In genomic region chr10:78016366-78016765, GRCm38 (mm10) we compare ENCODE assay signal across 27 mouse cellular contexts. TPM values are rescaled to one million over a fixed set of nuclear protein-coding genes. Genes with fewer than 3 reads are reported as not detected.
DNase-seq lines count a peak whose midpoint lies in the region; ATAC-seq lines count a peak whose summit lies in the region.
"Had no signal": no experiment of that assay in that cellular context is flagged by ENCODE, and none has a peak within 500 bp of the region (broad histone marks: within the 10 kb centered on the region; RNA-seq: fewer than 3 reads in every experiment).

No protein-coding gene starts in this region.

- H3K9ac ChIP-seq in kidney, embryonic 16.5 days (replicated peaks; ENCODE audit: low read length), result no peak overlapping the region
- no peak overlapping the region for H3K9ac ChIP-seq in midbrain, embryonic 11.5 days (ENCODE audit: low read length)
- H3K9ac ChIP-seq in midbrain, embryonic 14.5 days (replicated peaks; ENCODE audit: low read length), result no peak overlapping the region
- H3K9ac ChIP-seq: embryonic facial prominence, embryonic 15.5 days; forebrain, embryonic 15.5 days; heart, embryonic 12.5 days; limb, embryonic 12.5 days; liver, embryonic 14.5 days; lung, embryonic 15.5 days; midbrain, embryonic 15.5 days; neural tube, embryonic 12.5 days had no signal

- H3K4me1 ChIP-seq in kidney, embryonic 16.5 days (ENCODE audit: insufficient read depth, low read length), result no peaks in the 10 kb centered on the region
- H3K4me1 ChIP-seq in midbrain, embryonic 11.5 days (ENCODE audit: control insufficient read depth, insufficient read depth, low read length), result no peaks in the 10 kb centered on the region
- no peaks in the 10 kb centered on the region for H3K4me1 ChIP-seq in midbrain, embryonic 14.5 days (ENCODE audit: control insufficient read depth, insufficient read depth, low read length)
- peaks cover 3% of the 10 kb centered on the region; the same call in 1 of the 2 replicates for H3K4me1 ChIP-seq in embryonic facial prominence, embryonic 10.5 days
- H3K4me1 ChIP-seq: embryonic facial prominence, embryonic 15.5 days; limb, embryonic 12.5 days; neural tube, embryonic 12.5 days had no signal

- H3K4me3 ChIP-seq in kidney, embryonic 16.5 days (ENCODE audit: low read length), result no peak overlapping the region
- no peak overlapping the region for H3K4me3 ChIP-seq in midbrain, embryonic 11.5 days (ENCODE audit: low read depth, low read length)
- no peak overlapping the region for H3K4me3 ChIP-seq in midbrain, embryonic 14.5 days (replicated peaks; ENCODE audit: low read depth, low read length)
- H3K4me3 ChIP-seq in embryonic facial prominence, embryonic 10.5 days, result no peak overlapping the region
- H3K4me3 ChIP-seq: embryonic facial prominence, embryonic 15.5 days; forebrain, embryonic 15.5 days; heart, embryonic 12.5 days; hindbrain, embryonic 10.5 days; limb, embryonic 12.5 days; lung, embryonic 15.5 days; midbrain, embryonic 15.5 days; neural tube, embryonic 12.5 days had no signal

- no peaks in the 10 kb centered on the region for H3K36me3 ChIP-seq in kidney, embryonic 16.5 days (ENCODE audit: insufficient read depth, low read length)
- no peaks in the 10 kb centered on the region for H3K36me3 ChIP-seq in midbrain, embryonic 11.5 days (ENCODE audit: control insufficient read depth, insufficient read depth, low read length)
- H3K36me3 ChIP-seq in midbrain, embryonic 14.5 days (ENCODE audit: control insufficient read depth, insufficient read depth, low read length), result no peaks in the 10 kb centered on the region
- no peaks in the 10 kb centered on the region for H3K36me3 ChIP-seq in embryonic facial prominence, embryonic 10.5 days (replicated peaks)
- H3K36me3 ChIP-seq: embryonic facial prominence, embryonic 15.5 days; forebrain, embryonic 15.5 days; heart, embryonic 12.5 days; hindbrain, embryonic 10.5 days; limb, embryonic 12.5 days; lung, embryonic 15.5 days; midbrain, embryonic 15.5 days; neural tube, embryonic 12.5 days had no signal

- no peak overlapping the region for H3K4me2 ChIP-seq in kidney, embryonic 16.5 days (replicated peaks; ENCODE audit: low read depth, low read length)
- no peak overlapping the region for H3K4me2 ChIP-seq in midbrain, embryonic 11.5 days
- no peak overlapping the region for H3K4me2 ChIP-seq in midbrain, embryonic 14.5 days (ENCODE audit: low read length)
- H3K4me2 ChIP-seq: embryonic facial prominence, embryonic 15.5 days; forebrain, embryonic 15.5 days; heart, embryonic 12.5 days; limb, embryonic 12.5 days; lung, embryonic 15.5 days; midbrain, embryonic 15.5 days; neural tube, embryonic 12.5 days had no signal

- H3K9me3 ChIP-seq in kidney, embryonic 16.5 days (ENCODE audit: low read length), result no peaks in the 10 kb centered on the region
- H3K9me3 ChIP-seq in midbrain, embryonic 11.5 days (ENCODE audit: control insufficient read depth, low read length), result no peaks in the 10 kb centered on the region
- no peaks in the 10 kb centered on the region for H3K9me3 ChIP-seq in midbrain, embryonic 14.5 days (ENCODE audit: control insufficient read depth, low read length)
- H3K9me3 ChIP-seq in embryonic facial prominence, embryonic 10.5 days, result 0 out of 2 replicates have a peak, but pooled peaks cover 4% of the 10 kb centered on the region
- H3K9me3 ChIP-seq: embryonic facial prominence, embryonic 15.5 days; forebrain, embryonic 15.5 days; lung, embryonic 15.5 days; midbrain, embryonic 15.5 days; neural tube, embryonic 12.5 days had no signal

- peak; percentile 16 for DNase-seq in adrenal gland, postnatal 10 days
- DNase-seq in adrenal gland, adult 2 months, result no peak
- peak; percentile 49 for DNase-seq in kidney, adult 11 months
- DNase-seq in midbrain, embryonic 11.5 days (ENCODE audit: low spot score, missing footprints), result peak; percentile 39
- no peak for DNase-seq in midbrain, embryonic 14.5 days
- no peak for DNase-seq in embryonic facial prominence, embryonic 10.5 days (ENCODE audit: low spot score)
- DNase-seq: adrenal gland, postnatal 25 days; cerebellum, adult 9-10 months; layer of hippocampus, postnatal 36 days; lung, postnatal 36 days; right cerebral cortex, postnatal 14 days; spleen, adult 18-20 months; thymus, postnatal 36 days had no signal

- no peak overlapping the region for H3K27ac ChIP-seq in kidney, embryonic 16.5 days (ENCODE audit: low read length)
- H3K27ac ChIP-seq in midbrain, embryonic 11.5 days (ENCODE audit: low read depth, low read length), result no peak overlapping the region
- H3K27ac ChIP-seq in midbrain, embryonic 14.5 days (replicated peaks; ENCODE audit: low read depth, low read length), result no peak overlapping the region
- H3K27ac ChIP-seq in embryonic facial prominence, embryonic 10.5 days (replicated peaks), result no peak overlapping the region
- H3K27ac ChIP-seq: embryonic facial prominence, embryonic 15.5 days; forebrain, embryonic 15.5 days; hindbrain, embryonic 10.5 days; hindbrain, postnatal 0 days; kidney, postnatal 0 days; limb, embryonic 12.5 days; liver, embryonic 14.5 days; lung, embryonic 15.5 days; midbrain, embryonic 15.5 days; neural tube, embryonic 12.5 days had no signal

- no peaks in the 10 kb centered on the region for H3K27me3 ChIP-seq in kidney, embryonic 16.5 days (ENCODE audit: insufficient read depth, low read length)
- H3K27me3 ChIP-seq in midbrain, embryonic 11.5 days (ENCODE audit: control insufficient read depth, insufficient read depth, low read length), result no peaks in the 10 kb centered on the region
- no peaks in the 10 kb centered on the region for H3K27me3 ChIP-seq in midbrain, embryonic 14.5 days (ENCODE audit: control insufficient read depth, insufficient read depth, low read length)
- H3K27me3 ChIP-seq in embryonic facial prominence, embryonic 10.5 days (replicated peaks; ENCODE audit: low read depth, poor library complexity, severe bottlenecking), result no peaks in the 10 kb centered on the region
- H3K27me3 ChIP-seq: embryonic facial prominence, embryonic 15.5 days; forebrain, embryonic 15.5 days; lung, embryonic 15.5 days; midbrain, embryonic 15.5 days; neural tube, embryonic 12.5 days had no signal

- WGBS in kidney, embryonic 16.5 days, result 62% methylated on average over 5 of the region's 5 CpGs
- whole genome bisulfite sequencing in midbrain, embryonic 11.5 days, result 63% methylated on average over 5 of the region's 5 CpGs
- WGBS in midbrain, embryonic 14.5 days, result 53% methylated on average over 5 of the region's 5 CpGs
- WGBS in embryonic facial prominence, embryonic 10.5 days, result 54% methylated on average over 5 of the region's 5 CpGs

- no peak for ATAC-seq in kidney, embryonic 16.5 days (ENCODE audit: low FRiP score, low TSS enrichment)
- no peak for ATAC-seq in midbrain, embryonic 11.5 days (ENCODE audit: low FRiP score)
- ATAC-seq in midbrain, embryonic 14.5 days (ENCODE audit: low FRiP score, low TSS enrichment), result no peak
- ATAC-seq: forebrain, embryonic 15.5 days; midbrain, embryonic 15.5 days had no signal

RNA-seq across cellular contexts. Expression of gene Pfkl, which starts 6.5 kb away (rescaled TPM):
- total RNA-seq in adrenal gland, postnatal 10 days (2021), result 100 to 1,000 TPM; 142 to 172 TPM
- 100 to 1,000 TPM; 128 to 145 TPM for total RNA-seq in adrenal gland, adult 2 months (2021)
- 122 and 138 TPM in 2 replicates for polyA plus RNA-seq in adrenal gland, adult 2 months (2012; rRNA removed)
- 190 and 194 TPM in 2 replicates for polyA plus RNA-seq in kidney, embryonic 16.5 days (2015; fragmentation: Nextera tagmentation; extraction: Ambion mirVana)
- 96.9 and 103 TPM in 2 replicates for polyA plus RNA-seq in midbrain, embryonic 11.5 days (2014; fragmentation: Nextera tagmentation; extraction: Ambion mirVana)
- 88.0 and 97.8 TPM in 2 replicates for polyA plus RNA-seq in midbrain, embryonic 14.5 days (2014; fragmentation: Nextera tagmentation; extraction: Ambion mirVana)
- 234 and 275 TPM in 2 replicates for polyA plus RNA-seq in embryonic facial prominence, embryonic 10.5 days (2016; fragmentation: Nextera tagmentation; extraction: Ambion mirVana)

RNA-seq across cellular contexts. Expression of gene Dnmt3l, which starts 25.4 kb away (rescaled TPM):
- 1 to 10 TPM; 2.4 to 6.4 TPM for total RNA-seq in adrenal gland, postnatal 10 days (2021)
- 10 to 100 TPM; 23.2 to 29.5 TPM for total RNA-seq in adrenal gland, adult 2 months (2021)
- 14.6 and 15.5 TPM in 2 replicates for polyA plus RNA-seq in adrenal gland, adult 2 months (2012; rRNA removed)
- polyA plus RNA-seq in kidney, embryonic 16.5 days (2015; fragmentation: Nextera tagmentation; extraction: Ambion mirVana), result 0.49 and 1.2 TPM in 2 replicates
- not detected in 2 replicates for polyA plus RNA-seq in midbrain, embryonic 11.5 days (2014; fragmentation: Nextera tagmentation; extraction: Ambion mirVana)
- not detected in 2 replicates for polyA plus RNA-seq in midbrain, embryonic 14.5 days (2014; fragmentation: Nextera tagmentation; extraction: Ambion mirVana)
- 0.34 TPM in 1 of 2 replicates, not detected in the other for polyA plus RNA-seq in embryonic facial prominence, embryonic 10.5 days (2016; fragmentation: Nextera tagmentation; extraction: Ambion mirVana)
- total RNA-seq: gastrocnemius, adult 8-10 months had no signal
- polyA plus RNA-seq: brain, embryonic 14.5 days; forebrain, embryonic 15.5 days; heart, embryonic 12.5 days; hindbrain, embryonic 10.5 days; limb, embryonic 12.5 days; midbrain, embryonic 15.5 days; neural tube, embryonic 12.5 days had no signal

RNA-seq across cellular contexts. Expression of gene Aire, which starts 27.0 kb away (rescaled TPM):
- total RNA-seq in adrenal gland, postnatal 10 days (2021), result under 1 TPM in 1 of 2 experiments, not detected in 1; 0.12 TPM
- not detected for total RNA-seq in adrenal gland, adult 2 months (2021)
- polyA plus RNA-seq in adrenal gland, adult 2 months (2012; rRNA removed), result 0.08 TPM in 1 of 2 replicates, not detected in the other
- 1.7 and 2.1 TPM in 2 replicates for polyA plus RNA-seq in kidney, embryonic 16.5 days (2015; fragmentation: Nextera tagmentation; extraction: Ambion mirVana)
- 0.10 TPM in 1 of 2 replicates, not detected in the other for polyA plus RNA-seq in midbrain, embryonic 11.5 days (2014; fragmentation: Nextera tagmentation; extraction: Ambion mirVana)
- polyA plus RNA-seq in midbrain, embryonic 14.5 days (2014; fragmentation: Nextera tagmentation; extraction: Ambion mirVana), result 0.09 TPM in 1 of 2 replicates, not detected in the other
- polyA plus RNA-seq in embryonic facial prominence, embryonic 10.5 days (2016; fragmentation: Nextera tagmentation; extraction: Ambion mirVana), result 0.24 and 0.25 TPM in 2 replicates
- total RNA-seq: adrenal gland, postnatal 25 days; gastrocnemius, adult 8-10 months had no signal
- polyA plus RNA-seq: heart, embryonic 12.5 days; hindbrain, embryonic 10.5 days; liver, embryonic 14.5 days had no signal

RNA-seq across cellular contexts. Expression of gene 1810043G02Rik, which starts 38.0 kb away (rescaled TPM):
- 10 to 100 TPM; 15.7 to 21.4 TPM for total RNA-seq in adrenal gland, postnatal 10 days (2021)
- total RNA-seq in adrenal gland, adult 2 months (2021), result 10 to 100 TPM; 19.7 to 23.7 TPM
- 92.1 and 111 TPM in 2 replicates for polyA plus RNA-seq in adrenal gland, adult 2 months (2012; rRNA removed)
- 33.9 and 34.2 TPM in 2 replicates for polyA plus RNA-seq in kidney, embryonic 16.5 days (2015; fragmentation: Nextera tagmentation; extraction: Ambion mirVana)
- 32.3 and 36.5 TPM in 2 replicates for polyA plus RNA-seq in midbrain, embryonic 11.5 days (2014; fragmentation: Nextera tagmentation; extraction: Ambion mirVana)
- polyA plus RNA-seq in midbrain, embryonic 14.5 days (2014; fragmentation: Nextera tagmentation; extraction: Ambion mirVana), result 41.0 and 45.3 TPM in 2 replicates
- polyA plus RNA-seq in embryonic facial prominence, embryonic 10.5 days (2016; fragmentation: Nextera tagmentation; extraction: Ambion mirVana), result 31.0 and 33.7 TPM in 2 replicates

RNA-seq across cellular contexts. Expression of gene Trpm2, which starts 46.0 kb away (rescaled TPM):
- 1 to 10 TPM; 2.3 to 2.8 TPM for total RNA-seq in adrenal gland, postnatal 10 days (2021)
- 1 to 10 TPM; 2.6 to 3.2 TPM for total RNA-seq in adrenal gland, adult 2 months (2021)
- 3.0 and 3.1 TPM in 2 replicates for polyA plus RNA-seq in adrenal gland, adult 2 months (2012; rRNA removed)
- polyA plus RNA-seq in kidney, embryonic 16.5 days (2015; fragmentation: Nextera tagmentation; extraction: Ambion mirVana), result 0.59 and 0.95 TPM in 2 replicates
- 0.75 and 1.5 TPM in 2 replicates for polyA plus RNA-seq in midbrain, embryonic 11.5 days (2014; fragmentation: Nextera tagmentation; extraction: Ambion mirVana)
- 3.6 TPM in 2 replicates for polyA plus RNA-seq in midbrain, embryonic 14.5 days (2014; fragmentation: Nextera tagmentation; extraction: Ambion mirVana)
- 0.54 and 0.85 TPM in 2 replicates for polyA plus RNA-seq in embryonic facial prominence, embryonic 10.5 days (2016; fragmentation: Nextera tagmentation; extraction: Ambion mirVana)

Comparison
In these comparisons a context has a peak if more than half of its experiments do, and no peak if none do; other contexts are left out.
1. DNase-seq: peak in adrenal gland, postnatal 10 days (single experiment), kidney, adult 11 months (single experiment) and midbrain, embryonic 11.5 days (single experiment); none in adrenal gland, adult 2 months (single experiment), midbrain, embryonic 14.5 days (single experiment) and embryonic facial prominence, embryonic 10.5 days (single experiment).